Mouse (Mus musculus): ENCODE measurements around the gene Relt. TPM values are rescaled to one million over a fixed set of nuclear protein-coding genes. Genes with fewer than 3 reads are reported as not detected.

The Relt gene
- polyA plus RNA-seq, 1 experiment, result 0.36 TPM

DNA sequence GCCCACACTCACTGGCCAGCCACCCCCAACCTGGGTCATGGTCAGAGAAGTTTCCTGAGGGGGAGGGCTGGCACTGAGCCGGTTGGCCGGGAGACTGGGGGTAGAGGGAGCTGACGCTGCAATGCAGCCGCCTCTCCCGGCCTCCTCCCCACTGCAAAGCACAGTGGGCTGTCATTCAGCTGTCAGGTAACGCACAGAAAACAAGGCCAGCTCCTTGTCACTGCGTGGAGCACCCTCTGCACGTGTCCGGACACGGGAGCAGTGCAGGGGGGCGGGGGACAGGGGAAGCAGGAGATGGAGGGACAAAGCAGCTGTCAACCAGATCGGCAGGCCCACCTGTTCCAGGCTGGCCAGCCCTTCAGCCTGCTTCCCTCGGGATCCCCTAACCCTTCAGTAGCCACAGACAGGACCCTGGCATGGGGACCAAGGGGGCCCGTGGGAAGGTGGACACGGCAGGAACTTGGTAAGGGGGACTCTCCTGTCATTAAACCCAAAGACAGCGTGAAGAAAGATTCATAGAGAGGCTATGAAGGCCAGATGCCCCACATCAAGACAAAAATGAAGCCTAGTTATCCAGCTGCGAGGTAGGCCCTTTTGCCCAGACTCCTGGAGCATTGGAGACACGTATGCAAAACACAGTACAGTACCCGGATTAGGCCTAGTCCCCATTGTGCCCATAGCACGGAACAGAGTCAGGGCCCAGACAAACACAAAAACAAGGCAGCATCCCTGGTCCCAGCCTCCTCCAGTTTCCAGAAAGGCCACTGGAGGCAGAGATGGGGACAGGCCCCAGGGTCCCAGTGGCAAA, 30.2 kb upstream of the Relt start:
- no peak overlapping the region for H3K27ac ChIP-seq (replicated peaks; ENCODE audit: low read depth, low read length)
- 0 out of 2 replicates have a peak overlapping the region, but pooled peaks have one; percentile 37 for H3K4me3 ChIP-seq (ENCODE audit: insufficient read depth, low read depth, low read length)
- H3K4me1 ChIP-seq (ENCODE audit: control insufficient read depth, insufficient read depth, insufficient read length, low read length), result no peaks in the 10 kb centered on the region

DNA sequence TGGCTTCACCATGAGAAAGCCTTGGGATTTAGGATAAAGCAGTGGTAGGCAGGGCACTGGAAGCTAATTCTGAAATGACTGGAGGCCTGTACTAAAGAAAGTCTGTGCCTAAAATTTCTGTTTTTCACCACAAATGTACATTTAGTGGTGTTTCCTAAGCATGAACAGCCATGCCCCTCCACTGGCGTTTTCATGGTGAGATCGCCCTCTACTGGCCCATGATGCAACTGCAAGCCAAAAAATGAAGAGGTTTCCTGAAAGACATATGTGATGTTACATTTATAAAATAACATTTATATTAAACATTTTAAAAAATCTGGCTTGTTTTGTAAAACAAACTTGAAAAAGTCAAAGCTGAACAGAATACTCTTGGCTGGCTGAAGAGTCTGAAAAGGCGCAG, 23.3 kb upstream of the Relt start:
- H3K27ac ChIP-seq (replicated peaks; ENCODE audit: low read depth, low read length), result no peak overlapping the region
- H3K4me1 ChIP-seq (ENCODE audit: control insufficient read depth, insufficient read depth, insufficient read length, low read length), result no peaks in the 10 kb centered on the region
- no peak overlapping the region for H3K4me3 ChIP-seq (ENCODE audit: insufficient read depth, low read depth, low read length)

DNA sequence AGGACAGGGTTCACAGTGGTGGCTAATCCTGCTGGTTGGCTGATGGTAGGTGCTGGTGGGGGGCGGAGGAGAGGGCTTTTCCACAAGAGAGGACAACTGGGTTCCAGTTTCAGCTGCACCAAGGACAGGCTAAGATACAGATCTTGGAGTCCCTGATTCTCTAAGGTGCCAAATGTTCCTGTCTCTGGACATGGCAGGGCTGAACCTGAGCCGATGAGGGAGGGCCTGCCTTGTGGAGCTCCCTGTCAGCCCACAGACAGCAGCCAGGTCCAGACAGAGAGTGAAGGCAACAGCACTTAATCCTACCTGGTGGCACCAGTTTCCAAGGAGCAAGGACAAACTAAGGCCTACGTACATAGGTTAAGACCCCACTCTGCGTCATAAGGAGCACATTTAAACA, 21.2 kb upstream of the Relt start:
- Histone ChIP-seq H3K4me3 (ENCODE audit: insufficient read depth, low read depth, low read length) (no peak overlapping the region), H3K4me1 (ENCODE audit: control insufficient read depth, insufficient read depth, insufficient read length, low read length) (no peaks in the 10 kb centered on the region; the same call in 1 of the 2 replicates), H3K27ac (replicated peaks; ENCODE audit: low read depth, low read length) (no peak overlapping the region)

DNA sequence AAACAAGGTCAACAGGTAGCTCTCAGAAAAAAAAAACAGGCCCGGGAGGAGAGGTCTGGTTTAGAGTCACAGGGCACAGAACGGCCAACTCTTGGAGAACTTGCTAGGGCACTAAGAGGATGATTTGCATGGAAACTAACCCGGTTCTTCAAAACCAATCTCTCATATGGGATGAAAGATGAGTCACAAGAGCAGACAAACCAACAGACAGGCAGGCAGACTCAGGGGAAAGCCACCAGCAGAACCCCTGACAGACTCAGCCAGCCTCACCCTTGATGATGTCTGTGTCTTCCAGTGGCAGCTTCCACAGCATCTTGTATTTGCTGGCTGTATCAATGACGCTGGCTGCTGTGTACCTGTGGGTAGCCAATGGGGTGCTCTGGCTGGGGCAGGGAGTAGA, 18.7 kb upstream of the Relt start:
- Histone ChIP-seq H3K4me3 (ENCODE audit: insufficient read depth, low read depth, low read length) (no peak overlapping the region), H3K27ac (replicated peaks; ENCODE audit: low read depth, low read length) (no peak overlapping the region), H3K4me1 (ENCODE audit: control insufficient read depth, insufficient read depth, insufficient read length, low read length) (no peaks in the 10 kb centered on the region; the same call in 1 of the 2 replicates)

DNA sequence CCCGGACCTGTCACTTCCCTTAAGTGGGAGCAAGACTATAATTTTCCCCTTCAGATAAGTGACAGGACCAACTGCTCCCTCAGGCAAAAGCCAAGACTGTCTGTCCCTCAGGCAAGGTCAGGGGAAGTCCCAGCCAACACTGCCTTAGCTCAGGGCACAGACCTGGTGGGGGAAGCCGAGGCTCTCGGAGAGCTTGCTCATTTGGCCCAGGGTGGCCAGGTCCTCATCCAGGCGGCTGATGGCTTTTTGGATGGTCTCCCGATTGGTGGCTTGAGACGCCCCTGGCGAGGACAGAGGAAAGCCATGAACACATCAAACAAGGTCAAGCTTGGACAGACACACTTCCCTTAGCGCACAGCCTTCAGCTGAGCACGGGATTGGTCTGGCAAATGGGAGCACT, 18.3 kb upstream of the Relt start:
- Histone ChIP-seq H3K4me1 (ENCODE audit: control insufficient read depth, insufficient read depth, insufficient read length, low read length) (no peaks in the 10 kb centered on the region; the same call in 1 of the 2 replicates), H3K4me3 (ENCODE audit: insufficient read depth, low read depth, low read length) (no peak overlapping the region), H3K27ac (replicated peaks; ENCODE audit: low read depth, low read length) (no peak overlapping the region)

DNA sequence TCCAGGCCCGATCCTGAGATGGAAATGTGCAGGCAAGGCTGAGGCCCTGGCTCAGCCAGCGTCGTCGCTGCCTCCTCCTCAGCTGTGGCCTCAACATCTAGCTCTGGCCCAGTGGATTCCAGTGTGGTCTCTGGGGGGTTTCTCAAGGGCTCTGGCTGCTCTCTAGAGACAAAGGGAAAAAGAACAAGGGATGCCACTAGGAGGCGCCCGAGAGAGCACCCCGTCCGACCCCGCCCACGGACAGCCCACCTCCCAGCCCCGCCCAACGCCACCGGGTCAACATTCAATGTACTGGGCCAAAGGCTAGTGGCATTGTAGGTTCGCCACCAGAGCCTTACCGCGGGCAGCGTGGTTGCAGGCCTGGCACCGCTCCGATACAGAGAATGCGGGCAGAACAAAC, 16.3 kb upstream of the Relt start:
- H3K27ac ChIP-seq (replicated peaks; ENCODE audit: low read depth, low read length), result no peak overlapping the region
- H3K4me1 ChIP-seq (ENCODE audit: control insufficient read depth, insufficient read depth, insufficient read length, low read length), result no peaks in the 10 kb centered on the region; the same call in 1 of the 2 replicates
- H3K4me3 ChIP-seq (ENCODE audit: insufficient read depth, low read depth, low read length), result no peak overlapping the region

DNA sequence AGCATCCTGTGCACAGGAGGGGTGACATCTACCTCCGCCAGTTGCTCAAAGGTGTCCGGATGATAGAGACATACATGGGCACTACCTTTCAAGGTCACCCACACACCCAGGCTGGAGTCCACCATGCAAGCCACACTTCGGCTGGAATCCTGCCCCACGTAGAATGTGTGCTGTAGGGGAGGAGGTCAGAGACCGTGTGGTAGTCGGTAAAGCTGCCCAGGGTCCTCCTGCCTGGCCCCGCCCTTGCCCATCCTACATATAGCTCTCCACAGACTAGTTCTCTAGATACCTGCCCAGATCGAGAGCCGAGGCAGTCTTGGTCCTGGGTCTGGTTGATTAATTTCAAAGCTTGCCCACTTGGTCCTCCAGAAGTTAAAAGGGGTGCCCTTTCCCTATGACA, 13.5 kb upstream of the Relt start:
- H3K27ac ChIP-seq (replicated peaks; ENCODE audit: low read depth, low read length), result no peak overlapping the region
- peaks cover 2% of the 10 kb centered on the region; the same call in 1 of the 2 replicates for H3K4me1 ChIP-seq (ENCODE audit: control insufficient read depth, insufficient read depth, insufficient read length, low read length)
- H3K4me3 ChIP-seq (ENCODE audit: insufficient read depth, low read depth, low read length), result no peak overlapping the region

DNA sequence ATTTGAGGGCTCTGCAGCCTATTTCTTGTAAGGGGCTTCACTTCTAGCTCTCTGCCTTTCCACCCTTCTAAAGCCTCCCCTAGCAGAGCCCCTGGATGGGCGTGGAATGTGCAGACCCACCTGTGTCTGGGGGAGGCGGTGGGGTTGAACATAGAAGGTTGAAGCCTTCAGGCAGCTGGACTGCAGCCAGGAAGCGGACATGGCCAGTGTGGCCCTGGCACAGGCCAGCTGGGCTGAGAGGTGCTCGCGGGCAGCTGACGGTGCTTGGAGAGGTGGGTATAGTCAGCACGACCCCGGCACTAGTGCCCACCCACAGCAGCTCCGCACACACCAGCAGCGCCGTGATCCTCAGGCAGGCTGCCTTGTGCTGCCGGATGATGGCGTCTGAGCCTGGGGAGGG, 13.0 kb upstream of the Relt start:
- H3K4me3 ChIP-seq (ENCODE audit: insufficient read depth, low read depth, low read length), result no peak overlapping the region
- no peak overlapping the region for H3K27ac ChIP-seq (replicated peaks; ENCODE audit: low read depth, low read length)
- H3K4me1 ChIP-seq (ENCODE audit: control insufficient read depth, insufficient read depth, insufficient read length, low read length), result peaks cover 3% of the 10 kb centered on the region; the same call in 1 of the 2 replicates

DNA sequence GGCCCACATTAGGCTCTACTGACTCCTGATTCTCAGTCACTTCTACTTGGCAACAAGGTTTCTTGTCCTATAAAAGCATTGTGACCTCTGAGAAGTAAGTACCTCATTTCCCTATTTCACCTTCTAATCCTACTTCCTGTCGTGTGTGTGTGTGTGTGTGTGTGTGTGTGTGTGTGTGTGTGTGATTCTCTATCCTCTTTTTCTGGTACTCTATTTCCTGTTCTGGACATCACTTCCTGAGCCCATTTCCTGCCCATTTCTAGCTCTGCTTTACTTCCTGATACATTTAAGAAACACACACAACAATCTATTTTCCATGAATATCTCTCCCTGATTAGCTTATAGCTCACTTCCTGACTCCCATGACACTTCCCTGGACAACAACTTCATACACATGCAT, 12.6 kb upstream of the Relt start:
- H3K4me1 ChIP-seq (ENCODE audit: control insufficient read depth, insufficient read depth, insufficient read length, low read length), result peaks cover 3% of the 10 kb centered on the region; the same call in 1 of the 2 replicates
- no peak overlapping the region for H3K27ac ChIP-seq (replicated peaks; ENCODE audit: low read depth, low read length)
- no peak overlapping the region for H3K4me3 ChIP-seq (ENCODE audit: insufficient read depth, low read depth, low read length)

DNA sequence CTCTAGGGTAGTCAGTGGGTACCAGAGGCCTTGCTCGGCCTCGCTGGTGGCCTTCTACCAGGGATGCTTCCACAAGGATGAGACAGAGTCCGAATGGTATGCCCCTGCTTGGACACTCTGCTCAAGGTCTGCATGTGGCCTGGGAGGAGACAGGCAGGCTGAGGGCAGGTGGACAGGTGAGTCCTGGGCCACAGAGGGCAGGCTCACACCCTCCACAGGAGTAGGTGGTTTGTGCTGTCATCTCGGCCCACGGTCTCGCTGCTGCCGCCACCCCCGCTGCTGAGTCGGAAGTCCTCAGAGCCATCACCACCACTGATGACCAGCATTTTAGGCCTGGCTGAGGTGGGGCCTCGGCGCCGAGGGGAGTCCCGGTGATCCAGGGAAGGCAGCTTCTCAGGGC, 10.0 kb upstream of the Relt start:
- H3K4me1 ChIP-seq (ENCODE audit: control insufficient read depth, insufficient read depth, insufficient read length, low read length), result peaks cover 3% of the 10 kb centered on the region; the same call in 1 of the 2 replicates
- H3K4me3 ChIP-seq (ENCODE audit: insufficient read depth, low read depth, low read length), result no peak overlapping the region

DNA sequence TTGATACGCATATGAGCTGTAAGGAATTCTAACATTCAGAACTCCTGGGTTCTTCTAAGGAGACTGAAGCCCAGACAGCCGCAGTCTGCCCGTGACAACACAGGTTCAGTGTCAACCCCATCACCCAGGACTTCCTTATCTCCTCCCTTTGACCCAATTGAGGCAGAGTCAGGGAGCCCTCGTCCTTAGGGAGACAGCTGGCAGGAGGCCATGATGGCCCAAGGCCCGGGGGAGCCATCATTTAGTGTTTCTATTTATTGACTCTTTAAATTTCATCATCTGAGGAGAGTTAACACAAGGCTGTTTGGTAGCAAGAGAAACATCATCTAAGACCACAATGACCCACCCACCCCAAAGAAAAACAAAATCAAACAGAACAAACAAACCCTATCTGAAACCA, 8.6 kb upstream of the Relt start:
- Histone ChIP-seq H3K4me3 (ENCODE audit: insufficient read depth, low read depth, low read length) (no peak overlapping the region), H3K27ac (replicated peaks; ENCODE audit: low read depth, low read length) (no peak overlapping the region), H3K4me1 (ENCODE audit: control insufficient read depth, insufficient read depth, insufficient read length, low read length) (peaks cover 3% of the 10 kb centered on the region; the same call in 1 of the 2 replicates)

More for the DNA sequence above, 10.0 kb upstream of the Relt start:
- H3K27ac ChIP-seq (replicated peaks; ENCODE audit: low read depth, low read length), result no peak overlapping the region

DNA sequence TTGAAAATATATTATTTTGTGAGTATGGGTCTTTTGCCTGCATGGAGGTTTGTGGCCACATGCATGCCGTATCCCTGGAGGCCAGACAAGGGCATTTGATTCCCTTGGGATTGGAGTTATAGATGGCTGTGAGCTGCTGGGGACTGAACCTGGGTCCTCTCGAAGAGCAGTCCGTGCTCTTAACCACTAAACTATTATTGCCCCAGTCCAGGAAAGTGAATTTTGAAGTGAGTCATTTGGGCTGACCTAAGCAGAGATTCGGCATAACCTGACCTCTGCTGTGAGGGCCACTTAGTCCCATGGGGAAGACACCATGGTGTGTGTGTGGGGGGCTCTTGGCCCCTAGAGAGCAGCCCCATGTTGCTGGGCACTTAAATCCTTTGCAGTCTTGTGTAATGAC, 8.1 kb upstream of the Relt start:
- Histone ChIP-seq H3K4me1 (ENCODE audit: control insufficient read depth, insufficient read depth, insufficient read length, low read length) (peaks cover 3% of the 10 kb centered on the region; the same call in 1 of the 2 replicates), H3K4me3 (ENCODE audit: insufficient read depth, low read depth, low read length) (no peak overlapping the region), H3K27ac (replicated peaks; ENCODE audit: low read depth, low read length) (no peak overlapping the region)

DNA sequence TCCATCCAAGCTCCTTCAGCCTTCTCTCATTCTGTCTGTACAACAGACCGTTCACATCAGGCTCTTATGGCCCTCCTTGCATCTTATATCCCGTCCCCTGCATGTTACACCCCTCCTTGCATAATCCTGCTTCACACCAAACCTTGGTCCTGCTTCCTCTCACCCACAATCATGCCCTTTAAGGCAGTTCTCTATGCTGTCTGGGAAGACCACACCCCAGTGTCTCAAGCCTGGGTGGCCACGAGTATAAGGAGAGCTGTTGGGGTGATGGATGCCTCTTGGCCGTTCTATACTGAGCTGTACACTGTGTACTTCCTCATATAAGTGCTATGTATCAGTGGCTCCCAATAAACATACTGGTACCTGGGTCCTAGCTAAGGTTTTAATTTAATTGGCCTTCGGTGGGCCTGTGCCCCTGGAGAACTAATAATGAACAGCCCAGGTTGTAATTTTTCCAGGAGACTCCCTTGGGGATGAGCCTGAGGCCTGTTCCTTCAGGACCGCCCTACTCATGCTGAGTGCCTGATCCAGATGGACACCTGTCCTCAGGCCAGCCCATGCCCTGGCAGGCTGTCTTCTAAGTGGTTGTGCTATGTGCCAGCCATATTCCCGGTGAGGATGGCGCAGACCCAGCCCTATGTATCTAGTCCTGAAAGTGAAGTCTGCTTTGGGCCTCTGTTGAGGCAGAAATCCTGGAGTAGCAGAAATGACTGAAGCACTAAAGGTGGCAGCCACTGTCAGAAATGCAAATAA, 6.8 kb upstream of the Relt start:
- Histone ChIP-seq H3K4me1 (ENCODE audit: control insufficient read depth, insufficient read depth, insufficient read length, low read length) (peaks cover 3% of the 10 kb centered on the region; the same call in 1 of the 2 replicates), H3K4me3 (ENCODE audit: insufficient read depth, low read depth, low read length) (no peak overlapping the region), H3K27ac (replicated peaks; ENCODE audit: low read depth, low read length) (no peak overlapping the region)

DNA sequence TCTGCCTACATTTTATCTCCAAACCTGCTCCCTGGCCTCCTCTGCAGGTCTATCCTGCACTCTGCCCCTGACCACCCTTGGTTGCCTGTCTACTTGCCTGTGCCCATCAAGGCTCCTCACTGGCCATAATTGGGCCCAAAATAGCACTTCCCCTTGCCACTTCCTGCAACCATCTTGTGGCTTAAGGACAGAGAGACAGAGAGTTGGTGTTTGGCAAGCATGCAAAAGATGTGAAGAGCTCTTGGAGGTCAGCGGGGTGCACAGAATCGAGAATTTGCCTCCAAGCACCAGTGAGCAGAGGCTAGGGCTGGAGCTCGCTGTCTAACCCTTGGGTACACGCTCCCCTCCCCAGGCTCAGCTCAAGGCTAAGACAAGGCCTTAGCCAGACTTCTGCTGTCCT, 5.3 kb upstream of the Relt start:
- Histone ChIP-seq H3K4me1 (ENCODE audit: control insufficient read depth, insufficient read depth, insufficient read length, low read length) (peaks cover 3% of the 10 kb centered on the region; the same call in 1 of the 2 replicates), H3K4me3 (ENCODE audit: insufficient read depth, low read depth, low read length) (no peak overlapping the region), H3K27ac (replicated peaks; ENCODE audit: low read depth, low read length) (peak overlapping the region; percentile 43)

DNA sequence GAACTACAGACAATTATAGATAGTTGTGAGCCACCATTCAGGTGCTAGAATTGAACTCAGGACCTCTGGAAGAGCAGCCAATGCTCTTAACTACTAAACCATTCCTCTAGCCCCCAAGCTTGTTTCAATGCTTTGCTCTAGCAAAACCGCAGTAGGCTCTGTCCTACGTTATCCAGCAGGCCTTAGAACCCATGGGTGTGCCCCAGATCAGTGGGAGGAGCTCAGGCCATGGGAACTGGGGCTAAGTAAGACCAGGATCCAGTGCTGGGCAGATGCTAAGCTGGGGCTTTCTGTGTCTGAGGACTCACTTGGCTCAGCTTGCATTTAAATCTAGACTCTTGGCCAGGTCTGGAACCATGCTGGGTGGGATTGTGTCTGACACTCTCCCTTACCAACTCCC, 4.3 kb upstream of the Relt start:
- Histone ChIP-seq H3K27ac (replicated peaks; ENCODE audit: low read depth, low read length) (no peak overlapping the region), H3K4me3 (ENCODE audit: insufficient read depth, low read depth, low read length) (no peak overlapping the region)

More for the DNA sequence above, 4.3 kb upstream of the Relt start:
- H3K4me1 ChIP-seq (ENCODE audit: control insufficient read depth, insufficient read depth, insufficient read length, low read length), result peaks cover 3% of the 10 kb centered on the region; the same call in 1 of the 2 replicates
